Mouse (Mus musculus) testis, adult 2 months (tissue): ENCODE data around the gene Vmn1r127.
"Not testable (repeated sequence)": the region's sequence is repeated elsewhere in the genome, so short reads cannot be mapped to it uniquely, and the experiment has no call there.

ENCODE experiments used
- CTCF ChIP-seq: fragments of 200-500 bp; IDR thresholded peaks from 2 replicates; pipeline ENCODE4 v1.5.1; 2012; ENCODE audit warnings: low read depth, mild to moderate bottlenecking, inconsistent platforms, low read length, moderate library complexity; ENCODE audit not compliant: control insufficient read depth, insufficient read depth, insufficient replicate concordance
- POLR2A ChIP-seq: fragments of 200-500 bp; IDR thresholded peaks from 2 replicates; pipeline ENCODE4 v1.6.1; 2012; ENCODE audit warnings: low read depth, mild to moderate bottlenecking, inconsistent platforms, low read length, moderate library complexity; ENCODE audit not compliant: control insufficient read depth

DNA sequence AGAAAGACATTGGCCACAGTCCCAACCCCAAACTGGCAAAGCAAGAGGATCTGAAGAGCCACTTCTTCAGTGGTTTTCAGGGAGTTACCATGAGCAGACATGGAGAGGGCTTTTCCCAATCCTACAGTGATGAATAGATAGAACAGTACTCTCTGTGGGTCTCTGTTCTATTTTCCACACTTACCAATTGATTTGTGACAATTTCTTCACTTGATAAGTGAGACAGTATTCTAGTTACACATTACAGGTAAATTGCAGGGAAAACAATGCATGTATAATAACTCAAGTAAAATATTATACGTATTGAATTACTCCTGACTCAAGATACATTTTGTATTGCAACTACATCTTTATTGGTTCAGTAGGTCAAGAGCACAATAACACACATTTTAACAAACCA lies 41.5 kb upstream of the Vmn1r127 start, which contains the start of gene Vmn1r129:
- TF ChIP-seq CTCF, POLR2A: not testable (repeated sequence)
